Mouse (Mus musculus): ENCODE results near the gene Camk2g. TPM values are rescaled to one million over a fixed set of nuclear protein-coding genes. Genes with fewer than 3 reads are reported as not detected.

Camk2g gene
- polyA plus RNA-seq, 1 experiment from 2014 or later = 230 TPM

- WGBS = 74% methylated on average over 2 of the region's 2 CpGs
- Histone ChIP-seq H3K9ac (replicated peaks) (no peak overlapping the region), H3K36me3 (peaks cover 58% of the 10 kb centered on the region), H3K4me2 (peak overlapping the region; percentile 86), H3K9me3 (replicated peaks) (no peaks in the 10 kb centered on the region), H3K4me1 (peaks cover 34% of the 10 kb centered on the region), H3K27ac (replicated peaks) (peak overlapping the region; percentile 81), H3K27me3 (replicated peaks) (no peaks in the 10 kb centered on the region), H3K4me3 (replicated peaks) (no peak overlapping the region)
- ATAC-seq (ENCODE audit: low FRiP score) = no peak
These were observed 58.8 kb downstream of the Camk2g start for GRCm38 (mm10) chr14:20735052-20735451.

DNA sequence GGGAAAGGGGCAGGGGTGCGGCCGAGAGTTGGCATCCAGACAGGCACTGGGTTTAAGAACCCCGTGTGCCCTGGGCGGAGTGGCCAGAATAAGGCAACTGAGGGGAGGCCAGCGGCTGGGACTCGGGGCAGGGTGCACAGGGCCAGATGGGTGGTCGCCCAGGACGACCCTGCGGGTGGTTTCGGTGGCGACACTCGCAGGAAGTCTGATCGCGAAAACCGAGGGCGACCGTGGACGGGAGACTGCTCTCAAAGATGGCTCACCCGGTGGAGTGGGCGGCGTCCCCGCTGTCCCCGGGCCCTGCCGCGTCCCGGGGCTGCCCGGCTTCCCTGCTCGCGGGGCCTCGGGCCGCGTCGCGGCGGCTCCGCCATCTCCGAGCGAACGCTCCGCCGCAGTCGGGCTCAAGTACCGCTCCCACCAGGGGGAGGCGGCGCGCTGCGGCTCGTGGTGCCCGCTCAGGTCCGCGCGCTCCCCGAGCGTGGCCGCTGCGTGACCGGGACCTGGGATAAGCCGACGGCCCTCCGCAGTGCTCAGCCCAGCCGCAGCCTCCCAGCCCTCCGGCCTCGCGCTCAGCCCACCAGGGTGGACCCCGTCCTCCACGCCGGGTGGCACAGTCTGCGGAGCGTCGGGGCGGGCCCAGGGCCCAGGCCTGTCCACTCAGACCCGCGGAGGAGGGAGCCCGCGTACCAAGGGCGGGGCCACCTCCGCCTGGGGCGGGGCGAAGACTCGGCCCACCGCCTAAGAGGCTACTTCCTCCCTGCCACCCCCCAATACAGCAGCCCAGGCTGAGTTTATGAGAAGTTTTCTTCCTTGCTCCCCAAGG, 59.7 kb downstream of the Camk2g start, which contains the start of gene Ndst2:
Ndst2 (minus strand) TSS at position 611 of the 823 bp plus-strand sequence.
- Histone ChIP-seq H3K27ac (replicated peaks) (peak within 1 kb of the TSS; percentile 81), H3K9me3 (replicated peaks) (no peaks in the 10 kb centered on the region), H3K4me2 (peak within 1 kb of the TSS; percentile 86), H3K36me3 (peaks cover 58% of the 10 kb centered on the region), H3K4me3 (replicated peaks) (peak within 1 kb of the TSS; percentile 59), H3K4me1 (peaks cover 34% of the 10 kb centered on the region), H3K9ac (replicated peaks) (peak within 1 kb of the TSS; percentile 74), H3K27me3 (replicated peaks) (no peaks in the 10 kb centered on the region)
- ATAC-seq (ENCODE audit: low FRiP score) = peak; percentile 98
- 0% methylated on average over 75 of the region's 81 CpGs for WGBS

DNA sequence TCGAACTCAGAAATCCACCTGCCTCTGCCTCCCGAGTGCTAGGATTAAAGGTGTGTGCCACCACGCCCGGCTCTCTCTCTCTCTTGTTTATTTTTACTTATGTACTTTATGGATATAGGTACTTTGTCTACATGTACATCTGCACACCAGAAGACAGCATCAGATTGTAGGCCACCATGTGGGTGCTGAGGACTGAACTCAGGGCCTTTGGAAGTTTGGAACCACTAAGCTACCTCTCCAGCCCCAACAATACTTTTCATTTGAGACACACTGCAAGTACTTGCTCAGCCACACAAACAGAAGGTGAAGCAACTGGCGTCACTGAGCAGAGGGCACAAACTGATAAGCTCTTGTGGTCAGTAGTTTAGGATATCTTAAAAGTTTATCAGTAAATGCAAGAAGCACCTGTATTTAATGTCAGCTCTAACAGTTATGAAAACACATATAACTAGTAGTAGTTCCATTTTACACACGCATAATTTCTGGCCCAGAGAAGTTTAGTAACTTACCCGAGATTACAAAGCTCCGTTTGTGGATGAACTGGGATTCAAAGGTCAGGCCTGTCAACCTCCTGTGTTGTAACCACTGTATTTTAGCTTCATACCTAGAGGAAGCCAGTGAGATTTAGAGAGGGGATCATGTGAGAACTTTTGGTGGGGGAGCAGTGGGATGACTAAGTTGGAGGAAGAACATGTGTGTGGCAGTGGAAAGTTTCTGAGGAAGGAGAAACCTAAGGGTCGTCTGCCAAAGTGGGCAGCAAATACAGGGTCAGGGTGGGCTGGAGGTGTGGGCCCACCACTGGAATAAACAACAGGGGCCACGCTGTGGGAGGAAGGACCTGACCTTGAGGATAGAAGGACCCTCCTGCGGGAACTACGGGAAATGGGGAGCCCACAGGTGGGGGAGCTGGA, 60.6 kb downstream of the Camk2g start:
- no peak for ATAC-seq (ENCODE audit: low FRiP score)
- Histone ChIP-seq H3K4me3 (replicated peaks) (peak overlapping the region; percentile 59), H3K9ac (replicated peaks) (peak overlapping the region; percentile 74), H3K27me3 (replicated peaks) (no peaks in the 10 kb centered on the region), H3K36me3 (peaks cover 57% of the 10 kb centered on the region), H3K9me3 (replicated peaks) (no peaks in the 10 kb centered on the region), H3K4me1 (peaks cover 34% of the 10 kb centered on the region), H3K4me2 (peak overlapping the region; percentile 86), H3K27ac (replicated peaks) (peak overlapping the region; percentile 81)
- WGBS = 53% methylated on average over 12 of the region's 12 CpGs

- 94% methylated on average over 9 of the region's 9 CpGs for WGBS
- Histone ChIP-seq H3K27ac (replicated peaks) (no peak overlapping the region), H3K4me1 (peaks cover 34% of the 10 kb centered on the region), H3K9ac (replicated peaks) (no peak overlapping the region), H3K4me2 (no peak overlapping the region), H3K27me3 (replicated peaks) (no peaks in the 10 kb centered on the region), H3K9me3 (replicated peaks) (no peaks in the 10 kb centered on the region), H3K36me3 (peaks cover 58% of the 10 kb centered on the region), H3K4me3 (replicated peaks) (no peak overlapping the region)
- no peak for ATAC-seq (ENCODE audit: low FRiP score)
These were observed 62.9 kb downstream of the Camk2g start for GRCm38 (mm10) chr14:20730853-20731602.

DNA sequence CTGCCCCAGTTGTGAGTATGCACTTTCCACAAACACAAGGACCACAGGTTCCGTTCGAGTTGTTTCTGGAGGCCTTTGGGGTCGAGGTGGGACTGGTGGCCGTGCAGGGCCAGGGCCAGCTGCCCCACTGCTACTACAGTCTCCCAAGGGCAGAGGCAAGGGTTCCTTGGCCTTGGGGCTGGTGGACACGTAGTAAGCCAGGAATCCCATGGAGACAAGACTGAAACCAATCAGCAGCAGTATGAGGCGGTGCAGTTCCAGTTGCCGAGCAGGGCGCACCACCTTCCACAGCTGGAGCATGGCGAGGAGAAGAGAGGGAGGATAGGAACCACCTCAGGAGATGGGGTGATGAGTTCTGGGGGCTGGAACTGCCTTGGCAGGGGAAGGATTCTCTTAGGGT, 64.0 kb downstream of the Camk2g start:
- peaks cover 28% of the 10 kb centered on the region for H3K4me1 ChIP-seq
- peaks cover 61% of the 10 kb centered on the region for H3K36me3 ChIP-seq
- no peak for ATAC-seq (ENCODE audit: low FRiP score)
- no peak overlapping the region for H3K4me2 ChIP-seq
- H3K27me3 ChIP-seq (replicated peaks) = no peaks in the 10 kb centered on the region
- no peak overlapping the region for H3K4me3 ChIP-seq (replicated peaks)
- no peak overlapping the region for H3K9ac ChIP-seq (replicated peaks)
- 89% methylated on average over 9 of the region's 9 CpGs for WGBS
- H3K27ac ChIP-seq (replicated peaks) = no peak overlapping the region
- no peaks in the 10 kb centered on the region for H3K9me3 ChIP-seq (replicated peaks)

DNA sequence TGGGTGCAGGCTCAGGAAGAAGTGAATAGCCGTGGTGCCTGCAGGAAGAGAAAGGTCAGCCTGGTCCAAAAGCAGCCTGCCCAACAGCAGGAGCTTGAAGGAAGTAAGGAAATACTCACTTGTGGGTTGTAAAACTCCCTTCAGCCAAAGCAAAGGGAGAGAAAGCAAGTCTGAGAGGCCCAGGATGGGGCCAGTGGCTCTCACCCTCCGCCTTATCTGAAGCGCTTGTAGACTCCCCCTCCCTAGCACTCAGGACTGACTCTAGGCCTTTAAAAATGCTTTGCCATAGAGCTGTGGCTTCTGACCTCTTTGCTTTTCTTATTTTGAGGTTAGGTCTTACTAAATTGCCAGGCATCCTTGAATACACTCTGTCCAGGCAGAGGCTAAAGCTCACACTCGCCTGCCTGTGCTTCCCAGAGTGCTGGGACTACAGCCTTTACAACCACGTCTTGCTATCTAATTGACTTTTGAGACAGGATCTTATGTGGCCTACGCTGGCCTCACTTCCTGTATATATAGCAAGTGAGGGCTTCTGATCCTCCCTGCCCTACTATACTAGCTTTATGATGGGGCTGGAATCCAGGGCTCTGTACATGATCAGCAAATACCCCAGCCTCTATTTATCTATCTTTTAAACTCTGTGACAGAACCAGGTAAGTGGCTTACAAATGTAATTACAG, 68.1 kb downstream of the Camk2g start:
- Histone ChIP-seq H3K36me3 (peaks cover 96% of the 10 kb centered on the region), H3K4me2 (no peak overlapping the region), H3K27me3 (replicated peaks) (no peaks in the 10 kb centered on the region), H3K27ac (replicated peaks) (no peak overlapping the region), H3K4me3 (replicated peaks) (no peak overlapping the region), H3K9me3 (replicated peaks) (no peaks in the 10 kb centered on the region), H3K4me1 (no peaks in the 10 kb centered on the region), H3K9ac (replicated peaks) (no peak overlapping the region)
- 76% methylated on average over 6 of the region's 6 CpGs for whole genome bisulfite sequencing
- no peak for ATAC-seq (ENCODE audit: low FRiP score)

DNA sequence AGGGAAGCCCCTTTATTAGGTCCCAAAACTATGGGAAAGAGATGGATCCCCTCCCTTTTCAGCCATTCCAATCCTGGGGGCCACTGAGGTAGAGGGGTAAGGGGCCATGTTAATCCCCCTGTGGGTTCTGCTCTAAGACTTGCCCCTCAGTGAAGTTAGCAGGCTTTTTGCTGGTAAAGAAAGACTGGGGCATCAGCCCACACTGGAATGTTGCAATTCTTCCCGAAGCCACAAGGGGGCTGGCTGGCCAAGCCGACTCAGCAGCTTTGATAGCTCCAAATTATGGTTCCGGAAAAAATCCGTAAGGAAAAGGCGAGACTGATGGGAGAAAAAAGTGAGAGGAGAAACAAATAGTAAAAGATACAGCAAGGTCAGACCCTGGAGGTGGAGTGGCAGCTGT, 69.8 kb downstream of the Camk2g start:
- H3K9me3 ChIP-seq (replicated peaks) = no peaks in the 10 kb centered on the region
- peaks cover 95% of the 10 kb centered on the region for H3K36me3 ChIP-seq
- no peak overlapping the region for H3K4me3 ChIP-seq (replicated peaks)
- no peaks in the 10 kb centered on the region for H3K4me1 ChIP-seq
- no peak overlapping the region for H3K9ac ChIP-seq (replicated peaks)
- no peak overlapping the region for H3K4me2 ChIP-seq
- H3K27me3 ChIP-seq (replicated peaks) = no peaks in the 10 kb centered on the region
- ATAC-seq (ENCODE audit: low FRiP score) = no peak
- no peak overlapping the region for H3K27ac ChIP-seq (replicated peaks)
- WGBS = 23% methylated on average over 5 of the region's 5 CpGs

GRCm38 (mm10) chr14:20723006-20723405, 70.9 kb downstream of the Camk2g start:
- H3K4me2 ChIP-seq = no peak overlapping the region
- ATAC-seq (ENCODE audit: low FRiP score) = no peak
- H3K9ac ChIP-seq (replicated peaks) = no peak overlapping the region
- H3K27ac ChIP-seq (replicated peaks) = no peak overlapping the region
- no peaks in the 10 kb centered on the region for H3K4me1 ChIP-seq
- no peaks in the 10 kb centered on the region for H3K9me3 ChIP-seq (replicated peaks)
- H3K4me3 ChIP-seq (replicated peaks) = no peak overlapping the region
- H3K27me3 ChIP-seq (replicated peaks) = no peaks in the 10 kb centered on the region
- H3K36me3 ChIP-seq = peaks cover 96% of the 10 kb centered on the region
- WGBS = 92% methylated on average over 12 of the region's 12 CpGs

GRCm38 (mm10) chr14:20721371-20721770, 72.5 kb downstream of the Camk2g start:
- no peaks in the 10 kb centered on the region for H3K4me1 ChIP-seq
- H3K4me2 ChIP-seq = no peak overlapping the region
- H3K4me3 ChIP-seq (replicated peaks) = no peak overlapping the region
- 93% methylated on average over 4 of the region's 4 CpGs for WGBS
- H3K9me3 ChIP-seq (replicated peaks) = no peaks in the 10 kb centered on the region
- H3K36me3 ChIP-seq = peaks cover 99% of the 10 kb centered on the region
- no peak overlapping the region for H3K27ac ChIP-seq (replicated peaks)
- no peak overlapping the region for H3K9ac ChIP-seq (replicated peaks)
- H3K27me3 ChIP-seq (replicated peaks) = no peaks in the 10 kb centered on the region
- no peak for ATAC-seq (ENCODE audit: low FRiP score)

DNA sequence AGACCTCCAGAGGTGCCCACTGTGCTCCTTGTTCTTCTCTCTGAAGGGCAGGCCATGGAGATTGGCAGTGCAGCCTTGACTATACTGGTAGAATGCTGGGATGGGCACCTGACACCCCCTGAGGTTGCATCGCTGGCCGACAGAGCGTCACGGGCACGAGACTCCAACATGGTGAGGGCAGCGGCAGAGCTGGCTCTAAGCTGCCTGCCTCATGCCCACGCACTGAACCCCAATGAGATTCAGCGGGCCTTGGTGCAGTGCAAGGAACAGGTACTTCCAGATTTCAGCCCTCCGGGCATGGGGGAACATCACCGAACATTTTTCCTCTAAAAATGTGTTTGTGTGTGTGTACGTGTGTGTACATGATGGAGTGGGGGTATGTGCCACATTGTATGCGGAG, 74.1 kb downstream of the Camk2g start:
- Histone ChIP-seq H3K4me1 (no peaks in the 10 kb centered on the region), H3K27me3 (replicated peaks) (no peaks in the 10 kb centered on the region), H3K4me2 (no peak overlapping the region), H3K9me3 (replicated peaks) (no peaks in the 10 kb centered on the region), H3K27ac (replicated peaks) (no peak overlapping the region), H3K9ac (replicated peaks) (no peak overlapping the region), H3K36me3 (peaks cover 99% of the 10 kb centered on the region), H3K4me3 (replicated peaks) (no peak overlapping the region)
- WGBS = 97% methylated on average over 12 of the region's 12 CpGs
- no peak for ATAC-seq (ENCODE audit: low FRiP score)

DNA sequence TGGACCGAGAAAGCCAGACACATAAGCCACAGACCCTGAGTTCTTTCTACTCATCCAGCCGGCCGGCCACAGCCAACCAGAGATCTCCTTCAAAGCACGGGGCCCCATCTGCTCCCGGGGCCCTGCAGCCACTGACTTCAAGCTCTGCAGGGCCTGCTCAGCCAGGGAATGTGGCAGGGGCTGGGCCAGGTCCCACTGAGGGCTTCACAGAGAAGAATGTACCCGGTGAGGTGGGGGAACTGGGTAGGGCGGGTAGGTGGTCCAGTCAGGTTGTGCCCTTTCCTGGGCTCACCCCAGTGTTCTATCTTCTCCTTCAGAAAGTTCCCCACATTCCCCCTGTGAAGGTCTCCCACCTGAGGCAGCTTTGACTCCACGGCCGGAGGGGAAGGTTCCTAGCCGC, 75.4 kb downstream of the Camk2g start:
- WGBS = 91% methylated on average over 10 of the region's 10 CpGs
- Histone ChIP-seq H3K4me2 (no peak overlapping the region), H3K27me3 (replicated peaks) (no peaks in the 10 kb centered on the region), H3K4me1 (no peaks in the 10 kb centered on the region), H3K27ac (replicated peaks) (no peak overlapping the region), H3K9me3 (replicated peaks) (no peaks in the 10 kb centered on the region), H3K4me3 (replicated peaks) (no peak overlapping the region), H3K9ac (replicated peaks) (no peak overlapping the region), H3K36me3 (peaks cover 99% of the 10 kb centered on the region)
- no peak for ATAC-seq (ENCODE audit: low FRiP score)
